Mouse (Mus musculus) central nervous system, embryonic 14 days (tissue): ENCODE data around the gene Nde1. TPM values are rescaled to one million over a fixed set of nuclear protein-coding genes. Genes with fewer than 3 reads are reported as not detected.

ENCODE experiments used
- polyA plus RNA-seq: library from polyadenylated mRNA; depleted of rRNA; stranded (reverse); fragments of >200 nt; gene quantifications from 2 replicates; pipeline ENCODE4 v1.2.3, GENCODE M21; 2012; rRNA removed

Gene Nde1
- 51.7 and 56.6 TPM in 2 replicates for polyA plus RNA-seq

GRCm38 (mm10) chr16:14162988-14163416, at the start of gene Nde1, which contains the start of gene Marf1:
Gene Nde1, plus strand, starts transcription at chr16:14163275.
Gene Marf1, minus strand, starts transcription at chr16:14163351.

Other genes starting within 250 kb of the Nde1 start
- 95.9 and 102 TPM in 2 replicates for gene 2900011O08Rik, start 176.7 kb upstream of the Nde1 start, polyA plus RNA-seq
- 1.6 and 1.7 TPM in 2 replicates for gene Ifitm7, start 176.4 kb upstream of the Nde1 start, polyA plus RNA-seq
- gene Marf1, start 76 bp downstream of the Nde1 start, polyA plus RNA-seq = 18.8 and 20.5 TPM in 2 replicates
- gene Myh11, start 128.1 kb downstream of the Nde1 start, polyA plus RNA-seq = 0.48 and 0.96 TPM in 2 replicates
- 76.2 and 89.6 TPM in 2 replicates for gene Fopnl, start 154.1 kb downstream of the Nde1 start, polyA plus RNA-seq
- gene Abcc1, start 198.3 kb downstream of the Nde1 start, polyA plus RNA-seq = 10.6 and 11.4 TPM in 2 replicates